Mouse (Mus musculus) CH12.LX (cell line): Measurements from ENCODE around the gene Ccdc194. TPM values are rescaled to one million over a fixed set of nuclear protein-coding genes. Genes with fewer than 3 reads are reported as not detected.

ENCODE experiments used
- DNase-seq: peaks from one replicate; pipeline ENCODE4 v3.0.0-alpha.2; 2013; ENCODE audit errors: extremely low read depth
- H3K27ac ChIP-seq: 2 replicates; pipeline ENCODE4 v1.5.1; 2012; ENCODE audit warnings: low read depth, mild to moderate bottlenecking, control low read depth, moderate library complexity; ENCODE audit not compliant: insufficient read depth
- H3K27me3 ChIP-seq: replicated peaks from 2 replicates; pipeline ENCODE3; 2012; ENCODE audit warnings: inconsistent platforms
- H3K36me3 ChIP-seq, 2 experiments: replicated peaks in 1 of 2; 2 replicates each; pipeline versions ENCODE3 to v1.6.1; 2012; ENCODE audit warnings: inconsistent platforms in 1 of 2, low read length in 1 of 2, mild to moderate bottlenecking in 1 of 2, mixed read lengths in 1 of 2, moderate library complexity in 1 of 2; ENCODE audit not compliant: control insufficient read depth in 1 of 2, insufficient read depth in 1 of 2
- H3K4me1 ChIP-seq, 2 experiments: 2 replicates each; pipeline ENCODE4 v1.6.1; 2012; ENCODE audit warnings: inconsistent platforms in 1 of 2, moderate library complexity in 1 of 2; ENCODE audit not compliant: insufficient read depth in 2 of 2, control insufficient read depth in 1 of 2
- H3K4me2 ChIP-seq: 2 replicates; pipeline ENCODE4 v1.6.1; 2012; ENCODE audit warnings: low read depth, mild to moderate bottlenecking, control low read depth; ENCODE audit not compliant: poor library complexity, insufficient read depth, severe bottlenecking
- H3K4me3 ChIP-seq, 3 experiments: fragments of 150-350 bp in 1 of 3; sonication (generic) in 1 of 3; replicated peaks in 1 of 3; 2 replicates each; pipeline versions ENCODE3 to v1.5.1; 2011 to 2012; ENCODE audit warnings: low read depth in 2 of 3, low read length in 2 of 3, mild to moderate bottlenecking in 2 of 3, moderate library complexity in 2 of 3, control low read depth in 1 of 3, improper control_type of control experiment in 1 of 3, inconsistent platforms in 1 of 3, mixed read lengths in 1 of 3; ENCODE audit not compliant: poor library complexity in 1 of 3
- H3K79me2 ChIP-seq: replicated peaks from 2 replicates; pipeline ENCODE4 v1.6.1; 2012; ENCODE audit warnings: mild to moderate bottlenecking, moderate library complexity; ENCODE audit not compliant: control insufficient read depth, poor library complexity, insufficient read depth, severe bottlenecking; ENCODE audit errors: extremely low read depth
- H3K9ac ChIP-seq: 2 replicates; pipeline ENCODE4 v1.6.1; 2012; ENCODE audit warnings: low read depth, mild to moderate bottlenecking, control low read depth, moderate library complexity; ENCODE audit not compliant: insufficient read depth
- H3K9me3 ChIP-seq: replicated peaks from 2 replicates; pipeline ENCODE3; 2012; ENCODE audit warnings: low read length, inconsistent platforms, mixed read lengths
- CHD1 ChIP-seq: IDR thresholded peaks from 2 replicates; pipeline ENCODE4 v1.6.1; 2012; ENCODE audit warnings: low read depth, low read length, improper control_type of control experiment, inconsistent platforms
- CHD2 ChIP-seq: IDR thresholded peaks from 2 replicates; pipeline ENCODE4 v1.6.1; 2011; ENCODE audit warnings: low read length, improper control_type of control experiment
- ELF1 ChIP-seq: IDR thresholded peaks from 2 replicates; pipeline ENCODE4 v1.6.1; 2014; ENCODE audit warnings: low read depth, mild to moderate bottlenecking, inconsistent platforms, low read length, improper control_type of control experiment
- GABPA ChIP-seq: IDR thresholded peaks from 2 replicates; pipeline ENCODE4 v1.6.1; 2012; ENCODE audit warnings: low read depth, low read length, improper control_type of control experiment, inconsistent platforms; ENCODE audit not compliant: insufficient replicate concordance
- IRF4 ChIP-seq: IDR thresholded peaks from 2 replicates; pipeline ENCODE4 v1.6.1; 2014; ENCODE audit warnings: low read depth, mild to moderate bottlenecking, inconsistent platforms, low read length, improper control_type of control experiment
- JUN ChIP-seq: IDR thresholded peaks from 2 replicates; pipeline ENCODE4 v1.6.1; 2011; ENCODE audit warnings: low read depth, mild to moderate bottlenecking, low read length, improper control_type of control experiment, moderate library complexity; ENCODE audit not compliant: insufficient read depth
- KAT2A ChIP-seq: IDR thresholded peaks from 2 replicates; pipeline ENCODE4 v1.6.1; 2012; ENCODE audit warnings: low read length, improper control_type of control experiment, inconsistent platforms; ENCODE audit not compliant: insufficient replicate concordance
- MAFK ChIP-seq: IDR thresholded peaks from 2 replicates; pipeline ENCODE4 v1.6.1; 2011; ENCODE audit warnings: low read length, improper control_type of control experiment; ENCODE audit not compliant: insufficient replicate concordance
- MEF2A ChIP-seq: IDR thresholded peaks from 2 replicates; pipeline ENCODE4 v1.6.1; 2014; ENCODE audit warnings: low read depth, mild to moderate bottlenecking, inconsistent platforms, low read length, improper control_type of control experiment, borderline replicate concordance
- NRF1 ChIP-seq: IDR thresholded peaks from 2 replicates; pipeline ENCODE4 v1.6.1; 2014; ENCODE audit warnings: low read depth, mild to moderate bottlenecking, inconsistent platforms, low read length, improper control_type of control experiment, moderate library complexity
- PAX5 ChIP-seq: IDR thresholded peaks from 2 replicates; pipeline ENCODE4 v1.6.1; 2012; ENCODE audit warnings: low read length, inconsistent platforms, mixed read lengths
- POLR2AphosphoS2 ChIP-seq: IDR thresholded peaks from 2 replicates; pipeline ENCODE4 v1.6.1; 2011; ENCODE audit warnings: low read depth, low read length, improper control_type of control experiment
- RCOR1 ChIP-seq: conservative IDR thresholded peaks from 2 replicates; pipeline ENCODE4 v1.6.1; 2012; ENCODE audit warnings: low read depth, mild to moderate bottlenecking, inconsistent platforms, low read length, improper control_type of control experiment
- TBP ChIP-seq: conservative IDR thresholded peaks from 2 replicates; pipeline ENCODE4 v1.6.1; 2011; ENCODE audit warnings: low read depth, low read length, improper control_type of control experiment
- UBTF ChIP-seq: IDR thresholded peaks from 2 replicates; pipeline ENCODE4 v1.6.1; 2012; ENCODE audit warnings: low read depth, mild to moderate bottlenecking, inconsistent platforms, low read length, improper control_type of control experiment, moderate library complexity
- USF1 ChIP-seq: IDR thresholded peaks from 2 replicates; pipeline ENCODE4 v1.6.1; 2014; ENCODE audit warnings: low read depth, mild to moderate bottlenecking, inconsistent platforms, low read length, improper control_type of control experiment
- ZC3H11A ChIP-seq: IDR thresholded peaks from 2 replicates; pipeline ENCODE4 v1.6.1; 2012; ENCODE audit warnings: low read depth, mild to moderate bottlenecking, inconsistent platforms, low read length, improper control_type of control experiment
- ZMIZ1 ChIP-seq: IDR thresholded peaks from 2 replicates; pipeline ENCODE4 v1.6.1; 2012; ENCODE audit warnings: low read depth, mild to moderate bottlenecking, inconsistent platforms, low read length, improper control_type of control experiment
- dilution Hi-C: fragments of 300-500 bp; cut with MboI; formaldehyde crosslinking; loops from 2 replicates; pipeline ENCODE4 v1.14.3; 2020; ENCODE audit warnings: low sequenced_read_pairs; ENCODE audit not compliant: extremely low pct_unique_long_range_greater_than_20kb, extremely low pct_ligation_motif_present
- in situ Hi-C: fragments of 300-500 bp; cut with MboI; formaldehyde crosslinking; loops from 3 replicates; pipeline ENCODE4 v1.14.3; 2019; ENCODE audit warnings: low sequenced_read_pairs, low pct_ligation_motif_present, low pct_unique_long_range_greater_than_20kb, mixed read lengths
- polyA plus RNA-seq: library from polyadenylated mRNA; unstranded; fragments of >175 nt; gene quantifications from 2 replicates; pipeline ENCODE4 v1.2.1, GENCODE M21; 2012; ENCODE audit warnings: low read depth; ENCODE audit not compliant: insufficient read length
- total RNA-seq, 2 experiments: library from RNA; depleted of rRNA; stranded (reverse); fragments of 300-350 nt in 1 of 2; fragments of >200 nt in 1 of 2; gene quantifications; 2 replicates each; pipeline ENCODE4 v1.2.3; 2012 to 2014

Ccdc194 gene
- total and polyA plus RNA-seq, 3 experiments = not detected

DNA sequence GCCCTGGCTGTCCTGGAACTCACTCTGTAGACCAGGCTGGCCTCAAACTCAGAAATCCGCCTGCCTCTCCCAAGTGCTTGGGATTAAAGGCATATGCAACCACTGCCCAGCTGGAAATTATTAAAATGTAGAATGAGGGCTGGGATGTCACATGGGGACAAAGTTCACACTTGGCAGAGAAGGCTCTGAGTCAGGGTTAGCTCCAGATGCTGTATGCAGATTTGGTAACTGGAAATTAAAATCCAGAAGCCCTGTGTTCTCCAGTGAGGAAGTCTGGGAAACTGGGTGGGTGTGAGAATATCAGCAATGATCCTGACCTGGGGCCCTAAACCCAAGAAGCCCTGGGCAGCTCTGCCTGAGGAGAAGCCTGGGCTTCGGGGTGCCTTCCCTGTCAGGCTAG lies 16.2 kb downstream of the Ccdc194 start:
- peaks cover 0 to 2% of the 10 kb centered on the region in 2 experiments; a peak in 1 of 4 replicates for H3K4me1 ChIP-seq
- H3K9ac ChIP-seq = no peak overlapping the region
- DNase-seq = no peak
- no peaks in the 10 kb centered on the region for H3K36me3 ChIP-seq
- in situ Hi-C loops (loop anchor here (10.0 kb wide), 1 partner anchor 65 kb away; no protein-coding TSS in a partner anchor), dilution Hi-C loops (no loop called here)
- H3K79me2 ChIP-seq = no peaks in the 10 kb centered on the region
- H3K4me3 ChIP-seq = no peak overlapping the region
- H3K9me3 ChIP-seq = no peaks in the 10 kb centered on the region
- no peak overlapping the region for H3K4me2 ChIP-seq
- no peak overlapping the region for H3K27ac ChIP-seq
- H3K27me3 ChIP-seq = peaks cover 67% of the 10 kb centered on the region
- TF ChIP-seq GABPA = no peak
- no peak for TF ChIP-seq KAT2A
- TF ChIP-seq UBTF = no peak
- TF ChIP-seq PAX5 = no peak
- no peak for TF ChIP-seq ZC3H11A
- no peak for TF ChIP-seq TBP
- no peak for TF ChIP-seq JUN
- TF ChIP-seq USF1 = no peak
- TF ChIP-seq MAFK = no peak
- TF ChIP-seq CHD2 = no peak
- TF ChIP-seq RCOR1 = no peak
- no peak for TF ChIP-seq ELF1
- no peak for TF ChIP-seq IRF4
- TF ChIP-seq ZMIZ1 = no peak
- no peak for TF ChIP-seq POLR2AphosphoS2
- TF ChIP-seq, all 38 proteins: peak for 0

DNA sequence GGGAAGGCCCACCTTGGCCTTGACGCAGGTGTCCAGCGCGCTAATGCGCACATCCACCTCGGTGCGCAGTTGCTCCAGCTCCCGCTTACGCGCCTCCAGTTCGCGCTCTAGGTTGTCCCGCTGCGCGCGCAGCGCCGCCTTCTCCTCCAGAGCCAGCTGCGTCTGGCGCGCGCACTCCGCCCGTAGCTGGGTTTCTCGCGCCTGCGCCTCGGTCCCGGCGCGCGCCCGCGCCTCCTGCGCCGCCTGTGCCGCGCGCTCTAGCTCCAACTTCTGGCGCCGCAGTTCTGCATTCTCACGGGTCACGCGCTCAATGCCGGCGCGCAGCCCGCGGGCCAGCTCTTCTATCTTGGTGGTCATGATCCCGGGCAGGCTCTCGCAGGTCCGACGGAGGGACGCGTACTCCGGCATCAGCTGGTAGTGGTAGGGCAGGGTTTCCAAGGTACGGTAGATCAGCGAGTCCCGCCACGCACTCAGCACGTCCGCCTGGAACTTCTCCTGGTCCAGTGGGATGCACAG lies 17.9 kb downstream of the Ccdc194 start:
- H3K4me3 ChIP-seq = peak overlapping the region in 1 of 3 experiments; percentile 5
- no peaks in the 10 kb centered on the region for H3K36me3 ChIP-seq
- dilution Hi-C loops = no loop called here
- TF ChIP-seq NRF1 (peak; percentile 80), CHD1 (no peak), JUN (no peak), CHD2 (no peak), MEF2A (no peak), TBP (no peak)
- TF ChIP-seq, all 38 proteins: peak for 1
- Histone ChIP-seq H3K4me2 (peak overlapping the region; percentile 24; the same call in 1 of the 2 replicates), H3K9ac (no peak overlapping the region), H3K27me3 (peaks cover 67% of the 10 kb centered on the region), H3K27ac (no peak overlapping the region), H3K4me1 (peaks cover 2 to 4% of the 10 kb centered on the region in 2 experiments; a peak in 3 of 4 replicates), H3K9me3 (no peaks in the 10 kb centered on the region), H3K79me2 (no peaks in the 10 kb centered on the region)
- in situ Hi-C loops = loop anchor here (10.0 kb wide), 1 partner anchor 63 kb away; no protein-coding TSS in a partner anchor
- DNase-seq = peak; percentile 44
